Mouse (Mus musculus) liver, adult 2 months (tissue): Measurements from ENCODE around the gene Nacad. TPM values are rescaled to one million over a fixed set of nuclear protein-coding genes. Genes with fewer than 3 reads are reported as not detected.
A peak's percentile ranks its signal among the peaks of the same experiment; 100 is the strongest.

ENCODE experiments used
- DNase-seq: peaks from one replicate; pipeline ENCODE4 v3.0.0-alpha.2; 2011; ENCODE audit warnings: low read depth, low spot score; ENCODE audit errors: extremely low read depth
- H3K27ac ChIP-seq: fragments of 200-500 bp; replicated peaks from 2 replicates; pipeline ENCODE4 v1.5.1; 2012; ENCODE audit warnings: low read depth, mild to moderate bottlenecking, control low read depth, inconsistent platforms, low read length; ENCODE audit not compliant: insufficient read depth
- H3K27me3 ChIP-seq: fragments of 200-500 bp; 2 replicates; pipeline ENCODE4 v1.6.1; 2012; ENCODE audit warnings: mild to moderate bottlenecking, moderate library complexity, low read length, inconsistent platforms; ENCODE audit not compliant: control insufficient read depth, insufficient read depth
- H3K36me3 ChIP-seq: fragments of 200-500 bp; 2 replicates; pipeline ENCODE4 v1.6.1; 2012; ENCODE audit warnings: low read length, inconsistent platforms; ENCODE audit not compliant: control insufficient read depth, insufficient read depth
- H3K4me1 ChIP-seq: fragments of 200-500 bp; 2 replicates; pipeline ENCODE4 v1.6.1; 2011; ENCODE audit warnings: low read length; ENCODE audit not compliant: control insufficient read depth, insufficient read depth
- H3K4me3 ChIP-seq: fragments of 200-500 bp; 2 replicates; pipeline ENCODE4 v1.5.1; 2011; ENCODE audit warnings: low read depth, mild to moderate bottlenecking, control low read depth, low read length, moderate library complexity; ENCODE audit not compliant: insufficient read depth
- H3K79me2 ChIP-seq: fragments of 200-500 bp; 2 replicates; pipeline ENCODE4 v1.6.1; 2012; ENCODE audit warnings: inconsistent platforms, mild to moderate bottlenecking, low read length, moderate library complexity; ENCODE audit not compliant: control insufficient read depth, insufficient read depth
- H3K9ac ChIP-seq: fragments of 200-500 bp; 2 replicates; pipeline ENCODE4 v1.6.1; 2012; ENCODE audit warnings: low read depth, mild to moderate bottlenecking, control low read depth, inconsistent platforms, low read length
- CTCF ChIP-seq: fragments of 200-500 bp; IDR thresholded peaks from 2 replicates; pipeline ENCODE4 v1.5.1; 2011; ENCODE audit warnings: low read depth, low read length, control low read depth
- POLR2A ChIP-seq: fragments of 200-500 bp; IDR thresholded peaks from 2 replicates; pipeline ENCODE4 v1.6.1; 2011; ENCODE audit warnings: low read length, control low read depth; ENCODE audit not compliant: insufficient read depth; ENCODE audit errors: extremely low read depth
- WGBS: fragments of 180-500 bp; shearing (Covaris S2); methylation state at CpG from one replicate; pipeline ENCODE4 v1.1.7; 2018; 5-methylcytosine and 5-hydroxymethylcytosine counted together
- polyA plus RNA-seq: library from polyadenylated mRNA; depleted of rRNA; stranded (reverse); fragments of >200 nt; gene quantifications from 2 replicates; pipeline ENCODE4 v1.2.3, GENCODE M21; 2012
- total RNA-seq: library from RNA; depleted of rRNA; stranded (reverse); fragments of >200 nt; gene quantifications from 2 replicates; pipeline ENCODE4 v1.2.3, GENCODE M21; 2014

Gene Nacad
- total and polyA plus RNA-seq, 2 experiments: under 0.01 to 0.02 TPM

DNA sequence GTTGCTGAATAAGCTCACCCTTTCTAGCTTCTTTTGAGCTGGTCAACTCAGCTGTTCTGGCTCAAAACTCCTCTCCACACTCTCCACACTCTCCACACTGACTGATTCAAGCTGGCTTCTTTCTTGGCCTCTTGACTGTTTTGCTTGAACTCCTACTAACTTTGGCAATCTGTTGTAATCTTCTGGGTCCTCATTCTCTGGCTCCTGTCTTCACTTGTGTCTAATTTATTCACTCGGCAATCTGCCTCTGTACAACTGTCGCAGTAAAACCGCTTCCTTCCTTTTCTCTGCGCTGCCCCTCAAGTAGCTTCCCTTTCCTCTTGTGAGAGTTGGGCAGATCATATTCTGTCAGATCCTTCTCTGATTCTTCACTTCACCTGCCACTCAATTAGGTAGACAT is 21.9 kb upstream of the Nacad start:
- 81% methylated on average over 4 of the region's 4 CpGs for WGBS
- H3K9ac ChIP-seq: no peak overlapping the region
- H3K27ac ChIP-seq: 0 out of 2 replicates have a peak overlapping the region, but pooled peaks have one; percentile 10
- DNase-seq: no peak
- peaks cover 3% of the 10 kb centered on the region; the same call in 1 of the 2 replicates for H3K79me2 ChIP-seq
- no peaks in the 10 kb centered on the region for H3K27me3 ChIP-seq
- no peak for TF ChIP-seq POLR2A
- no peak for TF ChIP-seq CTCF
- H3K4me3 ChIP-seq: no peak overlapping the region
- H3K36me3 ChIP-seq: peaks cover 5% of the 10 kb centered on the region; the same call in 1 of the 2 replicates
- H3K4me1 ChIP-seq: peaks cover 7% of the 10 kb centered on the region

DNA sequence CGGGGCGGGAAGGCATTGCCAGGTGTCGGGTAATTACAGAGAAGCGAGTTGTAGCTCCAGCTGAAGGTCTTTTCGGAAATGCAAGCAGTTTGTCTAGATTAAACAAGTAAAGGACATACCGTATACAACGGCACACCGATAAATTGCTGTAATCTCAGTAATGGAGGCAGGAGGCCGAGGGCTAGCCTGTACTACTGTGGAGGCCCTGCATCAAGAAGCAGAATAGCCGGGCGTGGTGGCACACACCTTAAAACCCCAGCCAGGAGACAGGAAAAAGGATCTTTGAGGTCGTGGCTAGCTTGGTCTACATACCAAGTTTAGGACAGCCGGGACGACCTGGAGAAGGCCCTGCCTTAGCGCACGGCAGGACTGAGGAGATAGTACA is 20.5 kb upstream of the Nacad start:
- H3K4me1 ChIP-seq: peaks cover 7% of the 10 kb centered on the region
- peaks cover 12% of the 10 kb centered on the region; the same call in 1 of the 2 replicates for H3K36me3 ChIP-seq
- H3K9ac ChIP-seq: peak overlapping the region; percentile 87
- H3K79me2 ChIP-seq: peaks cover 3% of the 10 kb centered on the region; the same call in 1 of the 2 replicates
- no peak for TF ChIP-seq POLR2A
- TF ChIP-seq CTCF: no peak
- no peaks in the 10 kb centered on the region for H3K27me3 ChIP-seq
- WGBS: 4% methylated on average over 16 of the region's 16 CpGs
- peak overlapping the region; percentile 95 for H3K4me3 ChIP-seq
- peak overlapping the region; percentile 88 for H3K27ac ChIP-seq
- DNase-seq: no peak

GRCm38 (mm10) chr11:6625478-6626387 is 19.9 kb upstream of the Nacad start, which contains the start of gene Tbrg4:
Tbrg4 (minus strand) TSS chr11:6626067.
- H3K79me2 ChIP-seq: peaks cover 3% of the 10 kb centered on the region; the same call in 1 of the 2 replicates
- H3K36me3 ChIP-seq: peaks cover 17% of the 10 kb centered on the region; the same call in 1 of the 2 replicates
- WGBS: under 1% methylated on average over 66 of the region's 66 CpGs
- H3K9ac ChIP-seq: peak within 1 kb of the TSS; percentile 91
- peak within 1 kb of the TSS; percentile 95 for H3K4me3 ChIP-seq
- no peaks in the 10 kb centered on the region for H3K27me3 ChIP-seq
- H3K4me1 ChIP-seq: peaks cover 7% of the 10 kb centered on the region
- DNase-seq: peak; percentile 84
- TF ChIP-seq POLR2A (peak; percentile 66), CTCF (no peak)
- peak within 1 kb of the TSS; percentile 96 for H3K27ac ChIP-seq

GRCm38 (mm10) chr11:6624619-6625382 is 18.9 kb upstream of the Nacad start:
- WGBS: 38% methylated on average over 14 of the region's 14 CpGs
- peaks cover 7% of the 10 kb centered on the region for H3K4me1 ChIP-seq
- H3K4me3 ChIP-seq: peak overlapping the region; percentile 59
- TF ChIP-seq CTCF (no peak), POLR2A (no peak)
- H3K79me2 ChIP-seq: peaks cover 3% of the 10 kb centered on the region; the same call in 1 of the 2 replicates
- peak overlapping the region; percentile 54; the same call in 1 of the 2 replicates for H3K9ac ChIP-seq
- no peak for DNase-seq
- H3K36me3 ChIP-seq: peaks cover 23% of the 10 kb centered on the region
- no peak overlapping the region for H3K27ac ChIP-seq
- H3K27me3 ChIP-seq: no peaks in the 10 kb centered on the region

GRCm38 (mm10) chr11:6623704-6624103 is 17.9 kb upstream of the Nacad start:
- H3K4me3 ChIP-seq: no peak overlapping the region

More at GRCm38 (mm10) chr11:6623704-6624103, 17.9 kb upstream of the Nacad start:
- no peak overlapping the region for H3K9ac ChIP-seq
- TF ChIP-seq CTCF (no peak), POLR2A (no peak)
- H3K79me2 ChIP-seq: peaks cover 3% of the 10 kb centered on the region; the same call in 1 of the 2 replicates
- 89% methylated on average over 10 of the region's 10 CpGs for whole genome bisulfite sequencing
- no peak for DNase-seq
- no peak overlapping the region for H3K27ac ChIP-seq
- H3K36me3 ChIP-seq: peaks cover 30% of the 10 kb centered on the region
- H3K4me1 ChIP-seq: peaks cover 7% of the 10 kb centered on the region
- no peaks in the 10 kb centered on the region for H3K27me3 ChIP-seq
